Mouse (Mus musculus) embryonic facial prominence, embryonic 10.5 days (tissue): ENCODE measurements around the gene Pbld2. TPM values are rescaled to one million over a fixed set of nuclear protein-coding genes. Genes with fewer than 3 reads are reported as not detected.

Source experiments
- DNase-seq: peaks from one replicate; pipeline ENCODE4 v3.0.0-alpha.2; 2017; ENCODE audit warnings: low spot score
- H3K27ac ChIP-seq: fragments of 300-500 bp; sonication (generic); replicated peaks from 2 replicates; pipeline ENCODE4 v1.5.1; 2016; ENCODE audit warnings: mild to moderate bottlenecking
- H3K27me3 ChIP-seq: fragments of 300-500 bp; sonication (generic); replicated peaks from 2 replicates; pipeline ENCODE4 v1.6.1; 2016; ENCODE audit warnings: low read depth, mild to moderate bottlenecking; ENCODE audit not compliant: poor library complexity, severe bottlenecking
- H3K36me3 ChIP-seq: fragments of 300-500 bp; sonication (generic); replicated peaks from 2 replicates; pipeline ENCODE4 v1.6.1; 2016; ENCODE audit warnings: mild to moderate bottlenecking, moderate library complexity
- H3K4me1 ChIP-seq: fragments of 300-500 bp; sonication (generic); 2 replicates; pipeline ENCODE4 v1.6.1; 2016
- H3K4me3 ChIP-seq: fragments of 300-500 bp; sonication (generic); 2 replicates; pipeline ENCODE4 v1.5.1; 2016; ENCODE audit warnings: mild to moderate bottlenecking, moderate library complexity
- H3K9me3 ChIP-seq: fragments of 300-500 bp; sonication (generic); 2 replicates; pipeline ENCODE4 v1.6.1; 2016; ENCODE audit warnings: mild to moderate bottlenecking
- WGBS: fragments of 180-500 bp; shearing (Covaris S2); methylation state at CpG from one replicate; pipeline ENCODE4 v1.1.7; 2016; 5-methylcytosine and 5-hydroxymethylcytosine counted together
- polyA plus RNA-seq: library from polyadenylated mRNA; unstranded; fragments of >200 nt; fragmentation: Nextera tagmentation; extraction: Ambion mirVana; gene quantifications from 2 replicates; pipeline ENCODE4 v1.2.1, GENCODE M21; 2016

Pbld2 gene
- polyA plus RNA-seq, 1 experiment from 2014 or later = 0.75 TPM

- Histone ChIP-seq H3K9me3 (no peaks in the 10 kb centered on the region), H3K27me3 (no peaks in the 10 kb centered on the region), H3K36me3 (no peaks in the 10 kb centered on the region), H3K4me1 (peaks cover 31% of the 10 kb centered on the region), H3K27ac (peak overlapping the region; percentile 100; the same call in 1 of the 2 replicates), H3K4me3 (no peak overlapping the region)
- no peak for DNase-seq
- WGBS = 89% methylated on average over 10 of the region's 10 CpGs
Observed at GRCm38 (mm10) chr10:63027376-63028161, 3.5 kb downstream of the Pbld2 start.

DNA sequence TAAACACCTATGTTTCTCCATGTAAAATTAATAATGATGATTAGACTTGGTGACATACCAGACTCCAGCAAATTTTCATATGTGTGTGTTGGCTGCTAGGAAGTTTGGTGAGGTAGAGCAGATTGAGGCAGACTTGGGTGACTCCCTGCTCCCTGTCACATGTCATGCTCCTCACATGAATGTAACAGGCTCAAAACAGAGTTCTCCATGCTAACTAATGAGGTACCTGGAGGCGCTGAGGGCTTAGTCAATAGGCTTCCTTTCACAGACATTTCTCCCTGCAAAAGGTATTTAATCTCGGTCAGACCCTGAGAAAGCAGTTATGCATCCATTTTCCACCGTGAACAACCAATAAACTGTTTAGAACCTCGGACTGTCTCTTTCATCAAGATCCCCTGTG, 4.3 kb downstream of the Pbld2 start:
- DNase-seq = no peak
- Histone ChIP-seq H3K27ac (no peak overlapping the region), H3K9me3 (no peaks in the 10 kb centered on the region), H3K27me3 (no peaks in the 10 kb centered on the region), H3K36me3 (no peaks in the 10 kb centered on the region), H3K4me3 (no peak overlapping the region), H3K4me1 (peaks cover 31% of the 10 kb centered on the region)
- 80% methylated on average over 4 of the region's 4 CpGs for WGBS

DNA sequence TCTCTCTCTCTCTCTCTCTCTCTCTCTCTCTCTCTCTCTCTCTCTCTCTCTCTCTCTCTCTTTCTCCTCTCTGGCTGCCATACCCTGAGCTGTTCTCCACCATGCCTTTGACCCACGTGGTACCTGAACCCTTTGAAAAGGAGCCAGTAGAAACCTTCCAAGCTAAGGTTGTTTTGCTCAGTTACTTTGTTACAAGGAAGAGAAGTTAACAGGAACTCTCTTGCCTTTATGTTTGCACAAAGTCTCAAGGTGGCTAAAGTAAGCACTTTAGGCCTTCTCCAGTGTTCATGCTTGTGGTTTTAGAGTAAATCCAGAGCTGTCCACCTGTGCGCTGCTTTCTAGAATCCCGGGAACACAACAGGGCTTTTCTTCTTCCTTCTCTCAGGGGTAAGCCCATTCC, 8.2 kb downstream of the Pbld2 start:
- Histone ChIP-seq H3K4me1 (peaks cover 7% of the 10 kb centered on the region; the same call in 1 of the 2 replicates), H3K27ac (no peak overlapping the region), H3K4me3 (no peak overlapping the region), H3K36me3 (no peaks in the 10 kb centered on the region), H3K27me3 (no peaks in the 10 kb centered on the region), H3K9me3 (no peaks in the 10 kb centered on the region)
- no peak for DNase-seq
- 80% methylated on average over 3 of the region's 3 CpGs for WGBS

DNA sequence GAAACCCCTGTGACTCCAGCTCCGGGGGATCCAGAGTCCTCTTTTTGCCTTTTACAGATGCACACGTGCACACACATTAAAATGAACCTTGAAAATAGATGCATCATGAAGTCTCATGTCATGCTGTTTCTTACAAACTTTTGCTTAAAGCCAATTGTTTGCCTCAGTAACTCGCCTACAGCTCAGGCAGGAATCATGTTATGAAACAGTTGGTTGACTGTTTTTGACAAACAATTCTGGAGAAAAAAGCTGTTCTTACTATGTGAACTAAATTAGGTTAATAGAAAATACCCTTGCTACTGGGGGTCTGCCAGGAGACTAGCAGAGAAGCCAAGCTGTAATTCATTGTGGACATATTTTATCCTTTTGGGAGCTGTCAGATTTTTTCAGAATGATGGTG, 8.8 kb downstream of the Pbld2 start:
- 75% methylated on average over 3 of the region's 3 CpGs for WGBS

DNA sequence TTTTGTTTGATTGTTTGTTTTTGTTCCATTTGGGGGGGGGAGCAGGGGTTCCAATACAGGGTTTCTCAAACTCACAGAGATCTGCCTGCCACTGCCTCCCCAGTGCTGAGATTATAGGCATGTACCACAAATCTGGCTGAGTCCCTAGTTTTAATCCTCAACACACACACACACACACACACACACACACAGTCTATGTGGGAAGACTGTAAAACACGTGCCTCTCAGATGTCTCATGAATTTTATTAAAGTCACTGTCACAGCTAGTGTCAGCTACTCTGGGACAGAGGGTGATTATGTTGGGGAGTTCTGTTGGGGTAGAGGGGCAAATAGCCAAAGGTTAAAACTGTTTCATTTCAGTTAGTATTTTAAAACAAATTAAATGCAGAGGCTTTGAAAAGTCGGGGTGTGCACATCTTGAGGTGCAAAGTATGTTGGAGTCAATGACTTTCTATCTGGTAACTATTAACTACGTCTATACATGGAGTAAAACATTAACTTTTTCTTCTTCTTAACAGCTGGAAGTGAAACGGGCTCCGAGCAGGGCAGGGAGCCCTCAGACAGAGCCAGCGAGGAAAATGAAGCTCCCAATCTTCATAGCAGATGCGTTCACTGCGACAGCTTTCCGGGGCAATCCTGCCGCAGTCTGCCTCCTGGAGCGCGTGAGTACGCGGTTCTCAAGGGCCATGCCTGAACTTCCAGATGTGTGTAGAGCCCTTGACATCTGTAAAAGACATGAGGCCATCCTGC, 14.6 kb downstream of the Pbld2 start:
- 81% methylated on average over 14 of the region's 14 CpGs for WGBS
- H3K4me1 ChIP-seq = no peaks in the 10 kb centered on the region

More for the DNA sequence above, 8.8 kb downstream of the Pbld2 start:
- 0 out of 2 replicates have a peak, but pooled peaks cover 5% of the 10 kb centered on the region for H3K4me1 ChIP-seq
- H3K4me3 ChIP-seq = no peak overlapping the region
- H3K27me3 ChIP-seq = no peaks in the 10 kb centered on the region
- no peaks in the 10 kb centered on the region for H3K9me3 ChIP-seq
- H3K36me3 ChIP-seq = no peaks in the 10 kb centered on the region
- DNase-seq = no peak
- H3K27ac ChIP-seq = no peak overlapping the region

GRCm38 (mm10) chr10:63039867-63040628, 15.9 kb downstream of the Pbld2 start:
- 82% methylated on average over 5 of the region's 5 CpGs for WGBS
- DNase-seq = no peak
- no peaks in the 10 kb centered on the region for H3K9me3 ChIP-seq

More for the DNA sequence above, 14.6 kb downstream of the Pbld2 start:
- no peak for DNase-seq
- Histone ChIP-seq H3K9me3 (no peaks in the 10 kb centered on the region), H3K4me3 (no peak overlapping the region), H3K36me3 (no peaks in the 10 kb centered on the region), H3K27ac (no peak overlapping the region), H3K27me3 (no peaks in the 10 kb centered on the region)

DNA sequence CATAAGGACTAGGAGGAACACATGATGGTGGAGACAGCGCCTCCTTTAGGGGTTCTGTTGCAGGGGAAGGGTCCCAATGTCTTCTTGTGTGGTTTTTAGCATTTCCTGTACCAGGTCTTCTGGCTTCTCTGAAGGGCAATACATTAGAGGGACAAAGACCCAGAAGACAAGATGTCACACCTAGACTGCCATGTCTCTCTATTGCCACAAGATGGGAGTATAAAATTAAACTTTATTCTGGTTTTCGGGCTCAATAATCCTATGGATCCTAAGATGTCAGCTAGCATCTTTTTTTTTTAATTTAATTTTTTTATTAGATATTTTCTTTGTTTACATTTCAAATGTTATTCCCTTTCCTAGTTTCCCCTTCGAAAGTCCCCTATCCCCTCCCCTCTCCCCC, 19.0 kb downstream of the Pbld2 start:
- Histone ChIP-seq H3K27me3 (no peaks in the 10 kb centered on the region), H3K27ac (no peak overlapping the region)

More at GRCm38 (mm10) chr10:63039867-63040628, 15.9 kb downstream of the Pbld2 start:
- no peaks in the 10 kb centered on the region for H3K27me3 ChIP-seq
- no peak overlapping the region for H3K4me3 ChIP-seq
- no peak overlapping the region for H3K27ac ChIP-seq
- no peaks in the 10 kb centered on the region for H3K36me3 ChIP-seq
- H3K4me1 ChIP-seq = no peaks in the 10 kb centered on the region

DNA sequence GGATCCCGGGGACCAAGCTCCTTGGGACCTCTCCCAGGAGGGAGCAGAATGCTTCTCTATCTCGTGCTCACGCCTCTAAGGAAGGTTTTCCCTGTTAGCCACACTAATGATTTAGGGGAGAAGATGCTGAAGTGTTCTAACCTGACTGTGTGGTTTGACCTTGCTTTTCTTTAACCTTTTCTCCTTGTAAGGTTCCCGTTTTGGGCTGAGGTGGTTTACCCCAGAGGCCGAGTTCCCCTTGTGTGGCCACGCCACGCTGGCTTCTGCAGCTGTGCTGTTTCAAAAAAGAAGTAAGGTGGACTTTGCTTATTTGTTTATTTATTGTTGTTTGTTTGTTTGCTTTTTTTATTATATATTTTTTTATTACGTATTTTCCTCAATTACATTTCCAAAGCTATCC, 23.6 kb downstream of the Pbld2 start:
- Histone ChIP-seq H3K9me3 (no peaks in the 10 kb centered on the region), H3K27ac (no peak overlapping the region), H3K36me3 (no peaks in the 10 kb centered on the region), H3K27me3 (no peaks in the 10 kb centered on the region), H3K4me1 (peaks cover 2% of the 10 kb centered on the region; the same call in 1 of the 2 replicates), H3K4me3 (no peak overlapping the region)
- WGBS = 92% methylated on average over 8 of the region's 8 CpGs
- DNase-seq = no peak

More for the DNA sequence above, 19.0 kb downstream of the Pbld2 start:
- Histone ChIP-seq H3K9me3 (no peaks in the 10 kb centered on the region), H3K36me3 (no peaks in the 10 kb centered on the region), H3K4me1 (no peaks in the 10 kb centered on the region), H3K4me3 (no peak overlapping the region)
- 68% methylated on average over 3 of the region's 3 CpGs for WGBS
- no peak for DNase-seq

DNA sequence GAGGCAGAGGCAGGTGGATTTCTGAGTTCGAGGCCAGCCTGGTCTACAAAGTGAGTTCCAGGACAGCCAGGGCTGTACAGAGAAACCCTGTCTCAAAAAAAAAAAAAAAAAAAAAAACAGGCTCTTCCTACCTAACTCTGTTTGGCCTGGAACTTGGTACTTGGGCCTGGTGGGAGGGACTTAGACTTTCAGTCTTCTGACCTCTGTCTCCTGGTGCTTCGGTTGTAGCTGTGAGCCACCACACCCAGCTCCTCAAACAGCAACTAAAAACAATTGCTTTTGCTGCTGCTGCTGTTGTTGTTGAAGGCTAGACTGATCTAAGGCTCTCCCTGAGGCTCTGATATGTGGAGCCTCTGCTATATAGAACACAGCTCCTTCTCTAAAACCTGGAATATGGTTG, 25.0 kb downstream of the Pbld2 start:
- Histone ChIP-seq H3K27me3 (no peaks in the 10 kb centered on the region), H3K9me3 (no peaks in the 10 kb centered on the region), H3K27ac (no peak overlapping the region), H3K4me3 (no peak overlapping the region), H3K36me3 (no peaks in the 10 kb centered on the region), H3K4me1 (peaks cover 8% of the 10 kb centered on the region)
- DNase-seq = no peak
- WGBS = 88% methylated on average over 2 of the region's 2 CpGs

GRCm38 (mm10) chr10:63051267-63051666, 27.2 kb downstream of the Pbld2 start:
- 71% methylated on average over 7 of the region's 7 CpGs for WGBS
- H3K36me3 ChIP-seq = no peaks in the 10 kb centered on the region
- no peak overlapping the region for H3K27ac ChIP-seq
- no peaks in the 10 kb centered on the region for H3K27me3 ChIP-seq
- DNase-seq = no peak
- peaks cover 8% of the 10 kb centered on the region for H3K4me1 ChIP-seq
- H3K4me3 ChIP-seq = no peak overlapping the region
- no peaks in the 10 kb centered on the region for H3K9me3 ChIP-seq

GRCm38 (mm10) chr10:63052011-63052410, 27.9 kb downstream of the Pbld2 start:
- 78% methylated on average over 6 of the region's 6 CpGs for WGBS
- H3K27ac ChIP-seq = no peak overlapping the region
- H3K4me3 ChIP-seq = no peak overlapping the region
- H3K27me3 ChIP-seq = no peaks in the 10 kb centered on the region
- peaks cover 11% of the 10 kb centered on the region for H3K4me1 ChIP-seq
- no peaks in the 10 kb centered on the region for H3K9me3 ChIP-seq
- no peak for DNase-seq
- H3K36me3 ChIP-seq = no peaks in the 10 kb centered on the region

- WGBS = 58% methylated on average over 6 of the region's 6 CpGs
- H3K4me1 ChIP-seq = peaks cover 14% of the 10 kb centered on the region
- H3K36me3 ChIP-seq = no peaks in the 10 kb centered on the region
- no peaks in the 10 kb centered on the region for H3K9me3 ChIP-seq
- no peak overlapping the region for H3K4me3 ChIP-seq
- no peak overlapping the region for H3K27ac ChIP-seq
- no peaks in the 10 kb centered on the region for H3K27me3 ChIP-seq
- no peak for DNase-seq
Observed at GRCm38 (mm10) chr10:63053007-63053406, 28.9 kb downstream of the Pbld2 start.
